Mouse (Mus musculus) kidney, adult 11 months (tissue): ENCODE data around the gene Gm20838.
"Not testable (repeated sequence)": the region's sequence is repeated elsewhere in the genome, so short reads cannot be mapped to it uniquely, and the experiment has no call there.

Experiments
- DNase-seq: peaks from one replicate; pipeline ENCODE4 v3.0.0; 2022

The Gm20838 gene

DNA sequence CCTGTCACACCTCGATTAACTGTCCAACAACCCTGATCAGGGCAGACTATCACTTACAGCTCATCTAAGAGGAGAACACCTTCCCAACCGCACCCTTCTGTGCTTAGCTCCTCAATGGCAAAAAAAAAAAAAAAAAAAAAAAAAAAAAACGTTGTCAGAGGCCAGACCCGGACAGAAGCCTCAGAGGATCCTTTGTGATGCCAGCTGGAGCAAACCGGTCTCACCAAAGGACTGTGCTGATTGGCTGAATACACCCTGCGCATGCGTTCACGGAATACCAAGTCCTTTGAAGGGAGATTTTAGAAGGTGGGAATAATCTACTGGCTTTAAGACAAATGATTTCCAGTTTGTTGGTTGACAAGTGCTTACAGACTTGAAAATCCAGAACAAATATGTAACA is at the start of gene Gm20838:
Gene Gm20838 (minus strand): TSS at position 101 of the 400 bp plus-strand sequence.
- not testable (repeated sequence) for DNase-seq
